Mouse (Mus musculus) heart, postnatal 25 days (tissue): ENCODE results near the gene Pdk4. TPM values are rescaled to one million over a fixed set of nuclear protein-coding genes. Genes with fewer than 3 reads are reported as not detected.

Source experiments
- DNase-seq: peaks from one replicate; pipeline ENCODE4 v3.0.0; 2022; ENCODE audit warnings: low spot score
- intact Hi-C: fragments of 180-260 bp; cut with DNase I; formaldehyde crosslinking; loops from one replicate; pipeline ENCODE4 v1.15.1; 2025
- total RNA-seq, 2 experiments: library from RNA; stranded (reverse); gene quantifications; 2 replicates each; pipeline ENCODE4 v1.2.3; 2021

Gene Pdk4
- total RNA-seq, 2 experiments from 2014 or later = 594 to 699 TPM

GRCm38 (mm10) chr6:5448396-5448795, 47.7 kb downstream of the Pdk4 start:
- intact Hi-C loops = loop anchor here (2.0 kb wide), 1 partner anchor 40 kb away; no protein-coding TSS in a partner anchor
- DNase-seq = no peak

GRCm38 (mm10) chr6:5447546-5447945, 48.6 kb downstream of the Pdk4 start:
- no peak for DNase-seq
- intact Hi-C loops = no loop called here

- intact Hi-C loops = no loop called here
Measured at GRCm38 (mm10) chr6:5447013-5447412, 49.1 kb downstream of the Pdk4 start.

GRCm38 (mm10) chr6:5444331-5444898, 51.7 kb downstream of the Pdk4 start:
- intact Hi-C loops = no loop called here
- no peak for DNase-seq

More at GRCm38 (mm10) chr6:5447013-5447412, 49.1 kb downstream of the Pdk4 start:
- DNase-seq = no peak

- DNase-seq = peak; percentile 26
- intact Hi-C loops = no loop called here
Measured at GRCm38 (mm10) chr6:5443104-5443863, 52.8 kb downstream of the Pdk4 start.

- DNase-seq = peak; percentile 40
- intact Hi-C loops = no loop called here
Measured at GRCm38 (mm10) chr6:5442316-5443085, 53.6 kb downstream of the Pdk4 start.

GRCm38 (mm10) chr6:5441221-5441620, 54.9 kb downstream of the Pdk4 start:
- intact Hi-C loops = loop anchor here (2.0 kb wide), 1 partner anchor 28 kb away; no protein-coding TSS in a partner anchor
- DNase-seq = no peak

GRCm38 (mm10) chr6:5437757-5438156, 58.4 kb downstream of the Pdk4 start:
- intact Hi-C loops = no loop called here
- no peak for DNase-seq

GRCm38 (mm10) chr6:5433887-5434286, 62.2 kb downstream of the Pdk4 start:
- intact Hi-C loops = no loop called here

More at GRCm38 (mm10) chr6:5433887-5434286, 62.2 kb downstream of the Pdk4 start:
- no peak for DNase-seq

Other genes with a start within 250 kb of the Pdk4 start
- gene Pon3, start 240.0 kb downstream of the Pdk4 start, total RNA-seq = 10 to 100 TPM; 19.4 to 20.0 TPM
- gene Pon2, start 197.9 kb downstream of the Pdk4 start, total RNA-seq = 10 to 100 TPM; 15.6 to 18.3 TPM
- 1 to 10 TPM; 6.2 to 9.7 TPM for gene Asb4, start 112.9 kb downstream of the Pdk4 start, total RNA-seq
- gene Dync1i1, start 229.3 kb upstream of the Pdk4 start, total RNA-seq = under 1 TPM; 0.18 to 0.36 TPM